Mouse (Mus musculus) liver, adult 2 months (tissue): ENCODE measurements at regions not wholly inside any gene's neighbourhood (a gene's known extent, or its start where the extent isn't known, plus 50 kb on each side); places are given as distances from the start of the nearest gene placed in this dataset.

Experiments used
- CTCF ChIP-seq: fragments of 200-500 bp; IDR thresholded peaks from 2 replicates; pipeline ENCODE4 v1.5.1; 2011; ENCODE audit warnings: low read depth, low read length, control low read depth
- POLR2A ChIP-seq: fragments of 200-500 bp; IDR thresholded peaks from 2 replicates; pipeline ENCODE4 v1.6.1; 2011; ENCODE audit warnings: low read length, control low read depth; ENCODE audit not compliant: insufficient read depth; ENCODE audit errors: extremely low read depth

- TF ChIP-seq CTCF (no peak), POLR2A (no peak)
Measured at GRCm38 (mm10) chr11:7944956-7945515, 719.3 kb downstream of the Tns3 start.
